Mouse (Mus musculus): ENCODE data around the gene Gm15023.
"Not testable (repeated sequence)": the region's sequence is repeated elsewhere in the genome, so short reads cannot be mapped to it uniquely, and the experiment has no call there.

Gene Gm15023

DNA sequence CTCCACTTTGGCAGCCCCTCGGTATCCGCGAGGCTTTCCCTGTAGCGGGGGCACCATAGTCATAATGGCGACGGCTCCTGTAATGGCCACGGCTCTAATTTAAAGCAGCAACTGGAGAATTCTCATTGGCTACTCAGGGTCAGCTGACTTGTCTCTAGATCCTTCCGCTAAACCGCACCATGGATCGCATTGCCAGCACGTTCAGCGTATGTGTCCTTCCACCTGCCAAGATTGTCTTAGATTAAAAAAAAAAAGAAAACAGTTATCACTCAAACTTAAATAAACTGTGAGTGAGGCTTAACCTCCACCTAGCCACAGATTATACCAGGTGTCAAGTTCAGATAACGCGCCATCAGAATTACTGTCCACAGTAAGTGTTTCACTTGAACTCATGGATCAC, at the start of gene Gm15023:
TSS of gene Gm15023 (minus strand) at position 101 of the 400 bp plus-strand sequence.
- not testable (repeated sequence) for DNase-seq (ENCODE audit: low read depth, low spot score)

DNA sequence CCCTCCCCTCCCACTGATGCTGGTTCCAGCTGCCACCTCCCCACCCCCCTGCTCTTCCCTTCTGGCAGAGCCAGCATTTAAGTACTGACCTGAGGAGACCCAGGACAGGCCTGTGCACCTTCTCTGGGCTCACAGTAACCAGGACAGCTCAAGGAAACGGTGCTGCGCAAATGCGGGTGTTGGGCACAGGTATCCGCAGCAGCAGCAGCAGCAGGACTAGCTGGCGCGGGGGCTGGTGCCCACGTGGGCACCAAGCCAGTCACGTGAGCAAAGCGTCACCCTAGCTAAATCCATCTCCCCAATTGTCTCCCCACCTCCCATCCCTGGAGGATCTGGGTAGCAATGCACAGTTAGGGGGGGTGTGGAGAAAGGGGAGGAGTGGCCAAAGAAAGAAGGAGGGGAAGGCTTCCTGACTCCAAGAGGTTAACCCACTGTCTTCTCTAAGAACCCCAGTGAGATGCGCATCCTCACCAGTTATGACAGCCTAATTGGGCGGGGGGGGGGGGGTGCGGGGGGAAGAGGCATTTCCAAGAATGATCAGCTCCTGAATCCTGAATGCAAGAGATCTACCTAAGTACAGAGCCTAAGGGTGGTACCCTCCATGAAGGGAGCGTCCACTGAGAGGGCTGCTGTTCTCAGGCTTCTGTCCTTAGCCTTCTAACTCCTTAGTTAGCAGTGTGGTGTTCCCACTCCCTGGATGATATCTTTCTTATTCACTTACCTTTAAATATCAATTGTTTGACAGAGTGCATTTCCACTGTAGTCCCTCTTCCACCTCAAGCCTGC, 33.2 kb upstream of the Gm15023 start, which contains the start of gene Tceal6:
TSS of gene Tceal6 (minus strand) at position 252 of the 786 bp plus-strand sequence.
- no peak for DNase-seq (ENCODE audit: low read depth, low spot score)

DNA sequence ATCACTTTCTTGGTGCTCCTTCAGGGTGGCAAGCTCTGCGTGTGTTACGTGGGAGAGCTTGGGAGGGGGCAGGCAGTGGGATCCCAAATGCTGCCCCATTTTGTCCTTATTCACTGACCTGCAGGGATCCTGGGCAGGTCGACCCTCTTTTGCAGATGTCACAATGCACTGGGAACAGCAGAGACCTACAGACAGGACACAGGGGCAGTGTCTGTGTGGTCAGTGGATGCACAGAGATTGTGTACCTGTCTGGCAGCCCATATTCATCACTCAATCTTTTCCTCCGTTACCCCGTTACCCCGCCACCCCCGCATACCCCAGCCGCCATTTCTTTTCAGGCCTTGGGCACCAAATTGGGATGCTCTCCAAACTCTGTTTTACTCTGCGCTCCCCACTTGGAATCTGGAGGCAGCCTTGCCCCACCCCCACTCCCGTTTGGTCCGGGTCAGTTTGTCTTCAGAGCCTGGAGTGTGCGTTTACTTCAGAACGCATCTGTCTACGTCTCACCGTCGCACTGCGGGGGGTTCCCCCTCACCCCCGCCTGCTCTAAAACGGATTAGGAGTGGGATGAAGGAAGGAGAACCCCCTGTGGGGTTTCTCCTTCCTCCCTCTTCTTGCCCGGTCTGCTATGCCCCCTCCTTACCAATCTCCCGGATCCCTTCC, 32.5 kb upstream of the Gm15023 start:
- not testable (repeated sequence) for DNase-seq (ENCODE audit: low read depth, low spot score)

DNA sequence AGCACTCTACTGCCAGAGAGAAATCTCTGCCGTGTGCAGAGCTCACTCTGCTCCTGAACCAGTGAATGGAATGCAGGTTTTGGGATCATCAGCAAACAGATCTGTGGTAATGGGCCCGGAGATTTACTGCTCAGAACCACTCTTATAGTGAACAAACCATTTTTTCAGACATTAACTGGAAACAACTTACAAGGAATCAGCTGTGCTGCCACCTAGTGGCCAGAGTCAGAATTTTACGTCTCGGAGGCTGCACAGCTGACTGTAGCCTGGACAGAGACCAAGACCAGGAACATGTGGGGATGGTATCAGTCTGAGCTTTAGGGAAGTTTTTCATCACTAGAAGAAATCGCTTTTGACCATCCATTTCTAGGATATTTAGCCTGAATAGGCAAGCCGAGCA, 12.5 kb upstream of the Gm15023 start:
- DNase-seq (ENCODE audit: low read depth, low spot score), result not testable (repeated sequence)

DNA sequence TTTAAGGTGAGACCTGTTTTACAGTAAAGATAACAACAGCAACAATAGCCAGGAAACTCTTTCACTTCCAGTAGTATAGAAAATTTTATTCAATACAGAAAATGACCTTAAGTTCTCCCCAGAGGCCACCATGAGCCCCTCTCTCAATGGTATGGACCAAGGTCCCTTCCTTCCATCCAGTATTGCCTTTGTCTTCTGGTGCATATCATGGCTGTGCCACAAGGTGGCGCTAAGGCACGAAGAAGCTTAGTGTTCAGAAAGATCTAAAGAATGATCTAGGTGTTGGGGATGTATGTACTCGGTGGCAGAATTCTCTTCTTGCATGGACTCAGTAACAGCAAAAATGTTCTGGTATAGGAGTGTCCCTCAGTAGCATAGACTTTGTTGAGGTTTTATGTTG, 11.2 kb upstream of the Gm15023 start:
- not testable (repeated sequence) for DNase-seq (ENCODE audit: low read depth, low spot score)
